Mouse (Mus musculus): ENCODE measurements around the gene Astn2.

GRCm38 (mm10) chr4:66310315-66311020, 93.9 kb downstream of the Astn2 start:
- TF ChIP-seq POLR2A (IDR thresholded peaks at IDR 0.05; ENCODE audit: insufficient read length, low read depth) = no peak
- TF ChIP-seq TCF12 (IDR thresholded peaks at IDR 0.05; ENCODE audit: insufficient read depth, poor library complexity, severe bottlenecking) = no peak
- no peak for TF ChIP-seq E2F4 (IDR thresholded peaks at IDR 0.05; ENCODE audit: insufficient read depth)
- TF ChIP-seq TCF3 (IDR thresholded peaks at IDR 0.05; ENCODE audit: insufficient read length, low read depth) = no peak
- no peak for TF ChIP-seq USF1 (IDR thresholded peaks at IDR 0.05; ENCODE audit: low read depth)
- TF ChIP-seq SRF (IDR thresholded peaks at IDR 0.05; ENCODE audit: control insufficient read depth, insufficient read length, low read depth) = no peak
- no peak for TF ChIP-seq MAX (IDR thresholded peaks at IDR 0.05; ENCODE audit: low read depth)
- TF ChIP-seq MYOD1 (IDR thresholded peaks at IDR 0.05; ENCODE audit: control insufficient read depth in 1 of 3, insufficient read length in 2 of 3, low read depth in 2 of 3) = no peak
- no peak for TF ChIP-seq MYOG (IDR thresholded peaks at IDR 0.05; ENCODE audit: control insufficient read depth in 1 of 3, insufficient read depth in 1 of 3, insufficient read length in 2 of 3, low read depth in 2 of 3)
- no peak for TF ChIP-seq CEBPB (IDR thresholded peaks at IDR 0.05; ENCODE audit: insufficient read depth, poor library complexity, severe bottlenecking)
- TF ChIP-seq REST (IDR thresholded peaks at IDR 0.05; ENCODE audit: insufficient read depth, insufficient read length) = no peak
- TF ChIP-seq POLR2AphosphoS2 (IDR thresholded peaks at IDR 0.05; ENCODE audit: insufficient read length, low read depth) = no peak

Measured in myocyte (in vitro differentiated cells).